Mouse (Mus musculus) heart, adult 2 months (tissue): ENCODE measurements at regions not wholly inside any gene's neighbourhood (a gene's known extent, or its start where the extent isn't known, plus 50 kb on each side); places are given as distances from the start of the nearest gene placed in this dataset.

ENCODE experiments used
- DNase-seq, 2 experiments: peaks; one replicate each; pipeline ENCODE4 v3.0.0; 2021
- H3K27ac ChIP-seq: fragments of 200-600 bp; 2 replicates; pipeline ENCODE4 v1.8.1; 2022
- H3K27me3 ChIP-seq: fragments of 200-500 bp; 2 replicates; pipeline ENCODE4 v1.6.1; 2012; ENCODE audit warnings: mild to moderate bottlenecking, low read length, inconsistent platforms, mixed read lengths; ENCODE audit not compliant: control insufficient read depth, insufficient read depth
- H3K36me3 ChIP-seq: fragments of 200-500 bp; 2 replicates; pipeline ENCODE4 v1.6.1; 2012; ENCODE audit warnings: low read length, inconsistent platforms; ENCODE audit not compliant: control insufficient read depth, insufficient read depth
- H3K4me1 ChIP-seq: fragments of 200-500 bp; 2 replicates; pipeline ENCODE4 v1.6.1; 2011; ENCODE audit warnings: low read length; ENCODE audit not compliant: control insufficient read depth, insufficient read depth
- H3K4me3 ChIP-seq: fragments of 200-600 bp; 2 replicates; pipeline ENCODE4 v1.8.1; 2022
- H3K79me2 ChIP-seq: fragments of 200-500 bp; replicated peaks from 2 replicates; pipeline ENCODE4 v1.6.1; 2012; ENCODE audit warnings: mild to moderate bottlenecking, inconsistent platforms, low read length, moderate library complexity, mixed read lengths; ENCODE audit not compliant: control insufficient read depth, insufficient read depth
- H3K9ac ChIP-seq: fragments of 200-500 bp; 2 replicates; pipeline ENCODE4 v1.6.1; 2012; ENCODE audit warnings: low read depth, mild to moderate bottlenecking, control low read depth, inconsistent platforms, low read length, mixed read lengths
- CTCF ChIP-seq: fragments of 200-600 bp; IDR thresholded peaks from 2 replicates; pipeline ENCODE4 v1.8.1; 2022; ENCODE audit warnings: antibody characterized with exemption, mild to moderate bottlenecking, moderate library complexity
- EP300 ChIP-seq: fragments of 200-500 bp; IDR thresholded peaks from 2 replicates; pipeline ENCODE4 v1.6.1; 2011; ENCODE audit warnings: low read depth, low read length, control low read depth; ENCODE audit not compliant: insufficient read depth
- POLR2A ChIP-seq: fragments of 200-500 bp; IDR thresholded peaks from 2 replicates; pipeline ENCODE4 v1.6.1; 2011; ENCODE audit warnings: mild to moderate bottlenecking, low read depth, low read length, control low read depth; ENCODE audit not compliant: insufficient read depth
- WGBS: fragments of 180-500 bp; shearing (Covaris S2); methylation state at CpG from one replicate; pipeline ENCODE4 v1.1.7; 2018; 5-methylcytosine and 5-hydroxymethylcytosine counted together
- intact Hi-C: fragments of 180-260 bp; cut with DNase I; formaldehyde crosslinking; loops from one replicate; pipeline ENCODE4 v1.15.1; 2025

DNA sequence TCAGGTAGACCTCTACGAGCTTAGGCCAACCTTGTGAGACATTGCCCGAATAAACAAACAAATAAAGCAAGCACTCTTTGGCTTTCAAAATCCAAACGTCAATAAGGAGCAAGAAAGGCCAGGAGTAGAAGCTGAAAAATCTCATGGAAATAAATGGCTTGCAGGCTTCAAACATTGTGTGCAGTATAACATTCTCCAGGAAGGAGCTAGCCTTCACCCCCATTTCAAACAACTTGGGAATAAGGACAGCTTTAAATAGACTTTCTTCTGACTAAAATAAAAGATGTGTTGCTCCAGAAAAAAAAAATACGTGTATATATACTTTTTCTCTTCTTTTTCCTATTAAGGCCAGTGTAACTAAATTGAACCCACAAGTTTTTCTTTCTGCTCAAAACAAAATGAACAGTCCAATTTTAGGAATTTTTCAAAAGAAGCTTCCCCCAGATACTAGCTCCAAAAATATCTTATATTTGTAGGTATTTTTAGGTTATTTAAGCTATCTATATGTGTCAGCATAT lies 196.2 kb upstream of the Arpp21 start:
- H3K4me1 ChIP-seq = no peaks in the 10 kb centered on the region
- intact Hi-C loops = no loop called here

DNA sequence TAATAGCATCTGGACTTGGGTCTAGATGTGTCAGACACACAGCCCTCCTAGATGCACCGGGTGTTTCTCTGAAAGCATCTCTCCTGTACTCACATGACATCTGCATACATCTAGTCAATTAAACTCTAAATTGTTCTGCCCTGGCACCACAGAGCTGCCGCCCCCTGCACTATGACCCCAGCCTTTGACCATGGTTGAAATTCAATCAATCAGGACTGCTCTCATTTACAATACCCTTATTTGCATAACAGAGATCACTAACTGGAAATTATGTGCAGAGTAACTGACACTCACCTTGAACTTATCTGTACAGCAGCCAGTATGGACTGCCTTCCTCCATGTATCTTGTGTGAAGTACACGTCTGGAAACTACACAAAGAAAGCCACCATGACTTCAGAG lies 193.5 kb upstream of the Arpp21 start:
- TF ChIP-seq EP300 (no peak), CTCF (no peak), POLR2A (no peak)
- Histone ChIP-seq H3K27me3 (no peaks in the 10 kb centered on the region), H3K4me1 (no peaks in the 10 kb centered on the region), H3K27ac (no peak overlapping the region), H3K9ac (no peak overlapping the region), H3K79me2 (no peaks in the 10 kb centered on the region), H3K4me3 (no peak overlapping the region), H3K36me3 (no peaks in the 10 kb centered on the region)
- 72% methylated on average over 3 of the region's 3 CpGs for WGBS
- DNase-seq = no peak
- intact Hi-C loops = no loop called here

More for the DNA sequence above, 196.2 kb upstream of the Arpp21 start:
- DNase-seq = no peak
- no peak for TF ChIP-seq EP300
- no peak for TF ChIP-seq CTCF
- TF ChIP-seq POLR2A = no peak
- no peaks in the 10 kb centered on the region for H3K36me3 ChIP-seq
- H3K79me2 ChIP-seq = no peaks in the 10 kb centered on the region
- WGBS = 72% methylated on average over 4 of the region's 4 CpGs
- no peak overlapping the region for H3K9ac ChIP-seq
- H3K27ac ChIP-seq = no peak overlapping the region
- no peaks in the 10 kb centered on the region for H3K27me3 ChIP-seq
- H3K4me3 ChIP-seq = no peak overlapping the region

DNA sequence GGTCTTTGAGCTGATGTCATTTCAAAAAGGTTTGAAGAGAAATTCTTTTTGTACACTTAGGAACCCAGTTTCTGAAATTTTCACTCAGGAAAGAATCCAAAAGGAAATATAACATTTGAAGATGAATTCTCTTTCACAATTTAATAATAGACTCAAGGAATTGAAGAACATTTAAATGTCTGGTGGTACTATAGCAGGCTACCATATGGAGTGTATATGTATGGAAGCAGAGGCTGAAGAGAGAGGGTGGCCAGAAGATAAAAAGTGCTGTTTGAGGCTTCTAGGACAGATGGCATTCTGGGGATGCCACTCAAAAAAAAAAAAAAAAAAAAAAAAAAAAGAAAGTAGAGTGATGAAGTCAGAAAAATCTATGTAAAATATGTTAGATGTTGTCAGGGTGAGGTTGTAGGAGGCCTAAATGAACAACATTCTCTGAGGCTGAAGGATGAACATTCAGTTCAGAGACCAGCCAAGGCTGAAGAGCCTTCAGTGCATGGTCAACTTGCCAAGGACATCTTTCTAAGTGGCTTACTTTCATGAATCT lies 170.1 kb upstream of the Arpp21 start:
- H3K4me3 ChIP-seq = no peak overlapping the region
- no peaks in the 10 kb centered on the region for H3K4me1 ChIP-seq
- intact Hi-C loops = no loop called here
- no peak overlapping the region for H3K27ac ChIP-seq
- no peaks in the 10 kb centered on the region for H3K36me3 ChIP-seq
- H3K9ac ChIP-seq = no peak overlapping the region
- TF ChIP-seq CTCF (no peak), EP300 (no peak), POLR2A (no peak)
- DNase-seq = no peak
- H3K27me3 ChIP-seq = no peaks in the 10 kb centered on the region
- H3K79me2 ChIP-seq = no peaks in the 10 kb centered on the region

DNA sequence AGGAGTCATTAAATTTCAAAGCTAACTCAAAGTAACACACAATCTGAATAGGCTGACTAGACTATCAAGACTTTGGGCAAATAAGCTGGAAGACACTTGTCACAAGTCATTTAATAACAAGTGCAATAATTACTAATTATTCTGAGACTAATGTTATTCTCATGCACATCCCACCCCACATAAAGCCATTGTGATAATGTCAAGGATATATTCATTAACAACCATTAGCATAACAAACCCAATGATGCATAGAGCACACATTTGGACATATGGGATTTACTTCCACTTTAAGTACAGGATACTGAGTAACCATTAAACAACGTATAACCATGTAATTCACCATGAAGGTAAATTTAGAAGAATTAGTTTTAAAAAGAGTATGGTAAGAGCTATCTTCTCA lies 135.0 kb upstream of the Arpp21 start:
- intact Hi-C loops = no loop called here
- TF ChIP-seq POLR2A (no peak), CTCF (no peak), EP300 (no peak)
- Histone ChIP-seq H3K4me1 (no peaks in the 10 kb centered on the region), H3K27me3 (no peaks in the 10 kb centered on the region), H3K36me3 (no peaks in the 10 kb centered on the region), H3K79me2 (no peaks in the 10 kb centered on the region), H3K9ac (no peak overlapping the region), H3K27ac (no peak overlapping the region), H3K4me3 (no peak overlapping the region)
- WGBS = 68% methylated on average over 1 of the region's 1 CpGs
- DNase-seq = no peak

DNA sequence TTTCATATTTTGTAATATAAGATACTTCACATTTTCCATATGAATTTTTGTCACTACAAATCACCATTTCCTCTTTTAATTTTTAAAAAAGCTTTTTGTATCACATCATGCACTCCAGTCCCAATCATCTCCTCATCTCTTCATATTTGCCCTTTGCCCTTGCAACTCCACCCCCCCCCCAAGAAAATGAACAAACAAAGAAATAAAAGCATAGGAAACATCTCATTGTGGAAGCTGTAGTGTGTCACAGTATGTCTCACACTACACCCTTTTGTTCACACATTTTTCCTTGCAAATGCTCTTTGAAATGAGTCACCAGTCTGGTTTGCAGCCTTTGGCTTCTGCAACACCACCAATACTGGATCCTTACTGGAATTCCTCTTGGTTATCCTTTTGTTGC lies 131.6 kb upstream of the Arpp21 start:
- Histone ChIP-seq H3K27ac (no peak overlapping the region), H3K79me2 (no peaks in the 10 kb centered on the region), H3K9ac (no peak overlapping the region), H3K36me3 (no peaks in the 10 kb centered on the region), H3K4me1 (no peaks in the 10 kb centered on the region), H3K4me3 (no peak overlapping the region), H3K27me3 (no peaks in the 10 kb centered on the region)
- intact Hi-C loops = no loop called here
- DNase-seq = no peak
- TF ChIP-seq CTCF = no peak
- no peak for TF ChIP-seq POLR2A
- no peak for TF ChIP-seq EP300

DNA sequence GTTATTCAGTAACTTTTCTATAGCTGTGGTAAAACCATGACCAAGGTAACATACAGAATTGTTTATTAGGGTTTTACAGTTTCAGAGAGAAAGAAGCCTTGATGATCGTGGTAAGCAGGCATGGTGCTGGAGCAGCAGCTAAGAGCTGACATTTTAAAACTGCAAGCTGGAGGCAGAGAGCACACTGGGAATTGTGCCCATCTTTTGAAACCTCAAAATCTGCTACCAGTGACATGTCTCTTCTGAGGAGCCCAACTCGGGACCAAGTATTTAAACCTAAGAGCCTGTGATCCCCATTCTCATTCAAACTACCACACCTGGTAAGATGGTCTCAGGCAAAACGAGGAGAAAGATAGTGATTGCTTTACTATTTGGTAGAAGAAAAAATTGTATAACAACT lies 125.6 kb upstream of the Arpp21 start:
- no peak for DNase-seq
- 71% methylated on average over 3 of the region's 3 CpGs for WGBS
- intact Hi-C loops = no loop called here
- no peaks in the 10 kb centered on the region for H3K27me3 ChIP-seq
- H3K4me1 ChIP-seq = no peaks in the 10 kb centered on the region
- H3K4me3 ChIP-seq = no peak overlapping the region
- H3K9ac ChIP-seq = no peak overlapping the region
- H3K36me3 ChIP-seq = no peaks in the 10 kb centered on the region
- no peak overlapping the region for H3K27ac ChIP-seq
- H3K79me2 ChIP-seq = no peaks in the 10 kb centered on the region
- TF ChIP-seq POLR2A = no peak
- no peak for TF ChIP-seq EP300
- TF ChIP-seq CTCF = no peak
